Mouse (Mus musculus) thymus, adult 2 months (tissue): ENCODE measurements around the gene Nmnat2. TPM values are rescaled to one million over a fixed set of nuclear protein-coding genes. Genes with fewer than 3 reads are reported as not detected.
"Not testable (repeated sequence)": the region's sequence is repeated elsewhere in the genome, so short reads cannot be mapped to it uniquely, and the experiment has no call there.

Experiments used
- DNase-seq: peaks from one replicate; pipeline ENCODE4 v3.0.0; 2021
- H3K27ac ChIP-seq: fragments of 200-500 bp; 2 replicates; pipeline ENCODE4 v1.5.1; 2012; ENCODE audit warnings: low read length, control low read depth; ENCODE audit not compliant: control insufficient read depth, insufficient read depth
- H3K27me3 ChIP-seq: fragments of 200-500 bp; 2 replicates; pipeline ENCODE4 v1.6.1; 2012; ENCODE audit warnings: mild to moderate bottlenecking, low read length, moderate library complexity, mixed read lengths; ENCODE audit not compliant: control insufficient read depth, insufficient read depth
- H3K36me3 ChIP-seq: fragments of 200-500 bp; 2 replicates; pipeline ENCODE4 v1.6.1; 2012; ENCODE audit warnings: mild to moderate bottlenecking, low read length, moderate library complexity; ENCODE audit not compliant: control insufficient read depth, insufficient read depth
- H3K4me1 ChIP-seq: fragments of 200-500 bp; replicated peaks from 2 replicates; pipeline ENCODE4 v1.6.1; 2012; ENCODE audit warnings: low read length; ENCODE audit not compliant: control insufficient read depth, insufficient read depth
- H3K4me3 ChIP-seq: fragments of 200-500 bp; 2 replicates; pipeline ENCODE4 v1.5.1; 2012; ENCODE audit warnings: mild to moderate bottlenecking, low read length, control low read depth, moderate library complexity; ENCODE audit not compliant: control insufficient read depth, insufficient read depth
- CTCF ChIP-seq: fragments of 200-500 bp; IDR thresholded peaks from 2 replicates; pipeline ENCODE4 v1.5.1; 2012; ENCODE audit warnings: mild to moderate bottlenecking, control low read depth, low read length, moderate library complexity, borderline replicate concordance; ENCODE audit not compliant: control insufficient read depth, poor library complexity, insufficient read depth; ENCODE audit errors: extremely low read depth
- POLR2A ChIP-seq: fragments of 200-500 bp; IDR thresholded peaks from 2 replicates; pipeline ENCODE4 v1.6.1; 2012; ENCODE audit warnings: mild to moderate bottlenecking, low read length, control low read depth, moderate library complexity; ENCODE audit not compliant: control insufficient read depth, poor library complexity, insufficient read depth; ENCODE audit errors: extremely low read depth
- WGBS: fragments of 180-500 bp; shearing (Covaris S2); methylation state at CpG from one replicate; pipeline ENCODE4 v1.1.7; 2018; 5-methylcytosine and 5-hydroxymethylcytosine counted together
- polyA plus RNA-seq: library from polyadenylated mRNA; depleted of rRNA; stranded (reverse); fragments of >200 nt; gene quantifications from 2 replicates; pipeline ENCODE4 v1.2.3, GENCODE M21; 2012

Gene Nmnat2
- polyA plus RNA-seq, 1 experiment = 1.1 TPM

DNA sequence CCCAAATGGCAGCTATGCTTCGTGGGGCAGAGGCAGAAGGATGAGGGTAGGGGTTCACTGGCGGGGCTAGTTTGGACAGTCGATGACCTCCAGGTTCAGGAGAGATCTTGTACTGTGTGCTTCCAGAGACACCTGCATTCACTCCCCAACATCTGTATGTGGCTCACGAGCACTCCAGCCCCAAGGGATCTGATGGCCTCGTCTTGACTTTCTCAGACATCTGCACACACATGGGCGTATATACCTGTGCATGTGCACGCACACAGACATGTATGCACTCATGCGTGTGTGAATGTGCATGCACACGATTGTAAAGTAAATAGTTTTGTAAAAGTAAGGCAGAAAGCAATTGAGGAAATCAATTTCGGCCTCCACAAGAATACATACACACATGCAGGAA lies 117.9 kb downstream of the Nmnat2 start:
- 83% methylated on average over 10 of the region's 10 CpGs for WGBS

DNA sequence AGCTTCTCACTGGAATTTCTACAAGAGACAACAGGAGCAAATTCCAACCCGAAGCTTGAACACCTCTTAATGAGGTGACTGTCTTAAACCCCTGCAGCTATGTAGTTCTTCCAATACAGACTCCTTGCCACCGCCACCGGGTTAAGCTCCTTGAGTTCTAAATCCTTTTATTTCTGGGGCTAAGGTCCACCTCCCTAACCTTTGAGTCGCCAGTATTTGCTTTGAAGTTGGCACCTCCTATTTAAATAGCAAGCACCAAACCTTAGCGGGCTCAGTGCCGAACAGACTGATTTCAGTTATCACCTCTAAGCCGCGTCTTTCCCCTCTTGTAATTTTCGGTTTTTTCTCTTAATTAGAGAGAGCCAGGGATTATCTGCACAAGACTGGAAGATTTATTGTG lies 118.6 kb downstream of the Nmnat2 start:
- Histone ChIP-seq H3K27ac (no peak overlapping the region), H3K4me3 (no peak overlapping the region), H3K36me3 (no peaks in the 10 kb centered on the region), H3K27me3 (no peaks in the 10 kb centered on the region), H3K4me1 (no peaks in the 10 kb centered on the region)
- WGBS = 58% methylated on average over 9 of the region's 9 CpGs
- TF ChIP-seq POLR2A (no peak), CTCF (no peak)
- DNase-seq = no peak

More for the DNA sequence above, 117.9 kb downstream of the Nmnat2 start:
- Histone ChIP-seq H3K4me3 (no peak overlapping the region), H3K36me3 (no peaks in the 10 kb centered on the region), H3K27me3 (no peaks in the 10 kb centered on the region), H3K4me1 (no peaks in the 10 kb centered on the region), H3K27ac (no peak overlapping the region)
- TF ChIP-seq CTCF (no peak), POLR2A (no peak)
- DNase-seq = no peak

DNA sequence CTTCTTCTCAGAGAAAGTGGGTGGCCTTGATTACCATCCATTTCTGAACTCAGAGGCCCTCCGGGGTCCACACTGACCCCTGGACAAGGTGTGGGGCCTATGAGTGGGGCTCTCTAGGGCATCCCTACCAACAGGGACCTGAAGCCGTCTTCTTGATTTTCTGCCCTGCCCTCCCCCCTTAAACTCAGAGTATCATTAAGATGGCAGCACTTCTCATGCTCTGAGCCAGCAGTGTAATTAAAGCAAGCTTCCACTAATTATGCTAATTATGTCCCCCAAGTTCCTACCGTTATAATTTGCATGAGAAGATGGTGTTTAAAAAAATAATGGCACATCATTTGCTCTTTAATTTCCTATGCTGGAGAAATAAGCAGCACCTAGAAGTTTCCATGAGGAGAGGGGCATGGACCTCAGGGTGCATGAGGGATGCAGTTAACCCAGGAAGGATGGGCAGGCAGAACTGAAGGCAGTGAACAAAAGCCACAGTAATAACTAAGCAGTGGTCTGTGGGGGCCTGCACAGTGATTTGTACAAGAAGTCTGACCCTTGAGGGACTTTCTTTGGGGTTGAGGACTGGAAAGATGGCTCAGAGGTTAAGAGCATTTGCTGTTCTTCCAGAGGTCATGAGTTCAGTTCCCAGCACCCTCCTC lies 120.4 kb downstream of the Nmnat2 start:
- WGBS = 90% methylated on average over 3 of the region's 3 CpGs
- no peak for DNase-seq
- H3K36me3 ChIP-seq = no peaks in the 10 kb centered on the region
- no peak for TF ChIP-seq POLR2A
- no peak for TF ChIP-seq CTCF
- H3K4me3 ChIP-seq = no peak overlapping the region
- H3K27me3 ChIP-seq = no peaks in the 10 kb centered on the region
- no peaks in the 10 kb centered on the region for H3K4me1 ChIP-seq
- H3K27ac ChIP-seq = no peak overlapping the region

DNA sequence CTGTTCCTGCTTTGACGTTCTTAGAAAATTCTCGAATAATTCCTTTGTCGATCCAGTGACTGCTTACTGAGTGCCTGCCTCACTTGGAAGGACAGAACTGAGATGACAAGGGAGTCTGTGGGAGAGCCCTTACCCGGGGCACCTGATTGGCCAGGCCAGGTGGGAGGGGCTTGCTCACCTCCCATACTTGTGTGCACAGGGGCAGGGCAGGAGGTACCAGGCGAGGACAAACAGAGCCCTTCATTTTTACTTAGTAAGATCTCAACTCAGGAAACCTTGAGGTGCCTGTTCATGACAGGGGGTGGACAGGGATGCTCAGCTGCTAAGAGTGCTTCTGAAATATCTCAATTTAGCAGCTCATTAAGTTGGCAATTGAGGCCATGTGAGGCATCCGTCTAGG lies 121.2 kb downstream of the Nmnat2 start:
- WGBS = 72% methylated on average over 6 of the region's 6 CpGs
- H3K27me3 ChIP-seq = no peaks in the 10 kb centered on the region
- no peak overlapping the region for H3K27ac ChIP-seq
- no peaks in the 10 kb centered on the region for H3K36me3 ChIP-seq
- no peaks in the 10 kb centered on the region for H3K4me1 ChIP-seq
- TF ChIP-seq POLR2A (no peak), CTCF (no peak)
- no peak overlapping the region for H3K4me3 ChIP-seq
- DNase-seq = no peak

DNA sequence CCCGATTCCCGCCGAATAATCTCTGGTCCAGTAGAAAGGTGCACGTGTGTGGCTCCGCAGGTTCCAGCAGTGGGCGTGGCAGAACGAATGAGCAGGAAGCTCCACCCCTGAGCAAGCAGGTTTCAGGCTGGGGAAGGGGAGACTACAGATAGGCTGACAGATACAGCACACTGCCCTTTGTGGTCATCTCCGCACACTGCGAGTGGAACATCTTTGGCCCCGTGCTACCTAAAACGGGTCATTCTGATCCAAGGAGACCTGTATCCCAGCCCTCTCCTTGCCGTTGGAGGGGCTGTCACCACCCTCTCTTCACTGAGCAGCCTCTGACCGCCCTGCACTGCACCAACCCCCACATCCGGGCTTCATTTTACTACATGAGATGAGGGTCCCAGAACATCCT lies 128.4 kb downstream of the Nmnat2 start:
- not testable (repeated sequence) for H3K4me3 ChIP-seq, H3K27ac ChIP-seq, H3K27me3 ChIP-seq, DNase-seq, H3K36me3 ChIP-seq
- WGBS = 96% methylated on average over 8 of the region's 14 CpGs
- H3K4me1 ChIP-seq = peaks cover 11% of the 10 kb centered on the region

DNA sequence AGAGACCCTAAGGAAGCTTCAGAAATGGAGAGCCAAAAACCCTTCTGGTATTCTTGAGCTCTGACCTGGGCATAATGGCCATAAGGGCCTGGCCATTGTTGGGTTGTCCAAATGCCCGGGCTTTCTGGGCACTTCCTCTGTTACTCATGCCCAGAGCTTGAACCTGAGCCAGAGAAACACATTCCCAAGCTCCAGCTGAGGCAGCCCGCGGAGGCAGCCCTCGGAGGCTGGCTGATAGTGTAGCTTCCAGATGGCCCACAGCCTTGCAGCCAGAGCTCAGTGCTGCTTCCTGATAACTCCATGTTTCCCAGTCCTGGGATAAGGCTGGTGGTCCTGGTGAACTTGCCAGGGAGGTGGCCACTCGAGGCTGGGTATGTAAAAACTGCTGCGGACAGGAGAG lies 129.4 kb downstream of the Nmnat2 start:
- Histone ChIP-seq H3K27me3 (no peaks in the 10 kb centered on the region), H3K36me3 (no peaks in the 10 kb centered on the region), H3K4me1 (peaks cover 11% of the 10 kb centered on the region), H3K4me3 (no peak overlapping the region), H3K27ac (no peak overlapping the region)
- TF ChIP-seq POLR2A = no peak
- no peak for TF ChIP-seq CTCF
- 90% methylated on average over 6 of the region's 6 CpGs for WGBS
- DNase-seq = no peak

DNA sequence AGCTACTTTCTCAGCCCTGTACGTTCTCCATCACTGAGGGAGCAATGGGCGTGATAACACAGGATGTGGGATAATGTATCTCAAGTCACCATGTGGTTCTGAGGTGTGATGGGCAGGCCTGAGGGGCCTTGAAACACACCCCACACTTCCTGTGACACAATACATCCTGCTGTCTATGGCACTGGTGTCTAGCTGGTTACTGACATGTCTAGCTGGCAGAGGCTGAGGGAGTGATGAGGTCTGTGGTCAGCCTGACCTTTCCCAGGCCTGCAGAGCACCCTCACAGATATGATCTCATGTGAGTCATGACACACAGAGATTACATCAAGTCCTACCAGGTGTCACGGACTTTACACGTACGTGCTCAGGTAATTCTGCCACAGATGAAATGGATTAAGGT lies 130.4 kb downstream of the Nmnat2 start:
- peaks cover 11% of the 10 kb centered on the region for H3K4me1 ChIP-seq
- H3K27me3 ChIP-seq = no peaks in the 10 kb centered on the region
- H3K4me3 ChIP-seq = no peak overlapping the region
- WGBS = 19% methylated on average over 5 of the region's 5 CpGs
- TF ChIP-seq POLR2A (no peak), CTCF (no peak)
- DNase-seq = no peak
- no peak overlapping the region for H3K27ac ChIP-seq
- H3K36me3 ChIP-seq = no peaks in the 10 kb centered on the region
